Mouse (Mus musculus): ENCODE results near the gene Cnpy1.

Cnpy1 gene

GRCm38 (mm10) chr5:28179237-28179790 is 66.3 kb downstream of the Cnpy1 start:
- DNase-seq = no peak

GRCm38 (mm10) chr5:28178322-28178721 is 67.3 kb downstream of the Cnpy1 start:
- DNase-seq = no peak

GRCm38 (mm10) chr5:28176585-28176984 is 69.0 kb downstream of the Cnpy1 start:
- no peak for DNase-seq

- no peak for DNase-seq
Observed at GRCm38 (mm10) chr5:28176023-28176422, 69.6 kb downstream of the Cnpy1 start.

GRCm38 (mm10) chr5:28175570-28175919 is 70.1 kb downstream of the Cnpy1 start:
- no peak for DNase-seq

- no peak for DNase-seq
Observed at GRCm38 (mm10) chr5:28174876-28175569, 70.6 kb downstream of the Cnpy1 start.

GRCm38 (mm10) chr5:28174086-28174485 is 71.5 kb downstream of the Cnpy1 start:
- DNase-seq = no peak

GRCm38 (mm10) chr5:28173674-28174073 is 71.9 kb downstream of the Cnpy1 start:
- DNase-seq = no peak

- DNase-seq = no peak
Observed at GRCm38 (mm10) chr5:28172921-28173670, 72.5 kb downstream of the Cnpy1 start.

GRCm38 (mm10) chr5:28172261-28172920 is 73.2 kb downstream of the Cnpy1 start:
- DNase-seq = no peak

GRCm38 (mm10) chr5:28171667-28172066 is 73.9 kb downstream of the Cnpy1 start:
- no peak for DNase-seq

GRCm38 (mm10) chr5:28170892-28171291 is 74.7 kb downstream of the Cnpy1 start:
- no peak for DNase-seq

- DNase-seq = no peak
Observed at GRCm38 (mm10) chr5:28170081-28170480, 75.5 kb downstream of the Cnpy1 start.

GRCm38 (mm10) chr5:28169166-28169801 is 76.3 kb downstream of the Cnpy1 start:
- no peak for DNase-seq

- no peak for DNase-seq
Observed at GRCm38 (mm10) chr5:28168253-28169165, 77.1 kb downstream of the Cnpy1 start.

GRCm38 (mm10) chr5:28167611-28168252 is 77.9 kb downstream of the Cnpy1 start:
- DNase-seq = no peak

GRCm38 (mm10) chr5:28166256-28167231 is 79.1 kb downstream of the Cnpy1 start:
- DNase-seq = peak in 1 of 2 experiments; percentile 10

- DNase-seq = no peak
Observed at GRCm38 (mm10) chr5:28165358-28166255, 80.0 kb downstream of the Cnpy1 start, which contains the start of gene En2. Gene En2, plus strand, starts transcription at chr5:28165694.

GRCm38 (mm10) chr5:28163926-28164325 is 81.7 kb downstream of the Cnpy1 start:
- DNase-seq = no peak

All from thymus, postnatal 36 days (tissue).